Mouse (Mus musculus): ENCODE results near the gene Kcnma1.

Gene Kcnma1

GRCm38 (mm10) chr14:23517374-23517773 is 496.9 kb downstream of the Kcnma1 start:
- no peak for DNase-seq

- DNase-seq = no peak
Measured at GRCm38 (mm10) chr14:23509792-23510191, 504.5 kb downstream of the Kcnma1 start.

GRCm38 (mm10) chr14:23502236-23502790 is 512.0 kb downstream of the Kcnma1 start:
- DNase-seq = no peak

GRCm38 (mm10) chr14:23496801-23497200 is 517.5 kb downstream of the Kcnma1 start:
- no peak for DNase-seq

GRCm38 (mm10) chr14:23496236-23496740 is 518.0 kb downstream of the Kcnma1 start:
- no peak for DNase-seq

DNA sequence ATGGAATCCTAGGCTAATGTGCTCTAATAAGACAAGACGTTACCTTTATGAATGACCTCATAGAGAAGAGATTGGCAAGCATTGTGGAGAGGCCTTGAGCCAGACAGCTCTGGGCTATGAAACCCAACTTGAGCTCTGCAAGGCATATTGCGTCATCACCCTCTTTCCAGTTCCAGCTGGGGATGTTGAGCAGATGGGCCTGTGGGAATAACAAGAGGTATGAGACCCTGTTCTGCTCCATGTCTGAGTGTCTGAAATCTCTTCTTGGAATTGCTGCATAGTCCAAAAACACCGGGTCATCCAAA is 519.8 kb downstream of the Kcnma1 start:
- DNase-seq = no peak

DNA sequence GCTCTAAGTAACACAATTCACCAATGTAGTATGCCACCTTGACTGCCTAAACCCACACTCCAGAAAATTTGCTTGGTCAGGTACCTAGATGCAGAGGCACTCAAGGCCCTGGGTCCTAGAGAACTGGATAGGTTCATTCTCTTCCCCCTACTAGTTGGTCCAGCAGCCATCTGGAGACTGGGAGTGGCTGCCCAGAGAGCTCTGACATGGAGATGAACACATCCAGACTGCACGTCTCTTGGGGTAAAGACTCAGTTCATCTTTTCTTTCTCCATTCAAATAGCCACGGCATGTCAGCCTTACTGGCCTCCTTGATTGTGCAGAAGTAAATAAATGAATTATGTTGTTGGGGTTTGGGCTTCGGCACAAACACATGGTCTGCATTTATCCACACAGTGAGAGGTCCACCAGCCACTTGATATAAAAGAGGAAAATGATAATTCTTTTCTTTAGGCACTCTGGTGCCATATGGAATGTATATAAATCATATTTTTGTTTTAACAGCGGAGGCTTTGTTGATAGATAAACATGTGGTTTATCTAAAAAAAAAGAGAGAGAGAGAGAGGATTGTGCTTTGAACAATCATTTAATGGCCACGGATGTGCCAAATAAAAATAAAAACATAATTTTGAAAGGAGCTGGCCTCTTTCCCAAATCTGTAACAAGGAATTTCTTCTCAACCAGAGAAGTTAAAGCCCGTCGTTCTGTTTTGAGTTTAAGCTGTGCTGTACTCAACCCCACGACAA is 520.4 kb downstream of the Kcnma1 start:
- DNase-seq = no peak

GRCm38 (mm10) chr14:23492581-23493360 is 521.5 kb downstream of the Kcnma1 start:
- DNase-seq = no peak

DNA sequence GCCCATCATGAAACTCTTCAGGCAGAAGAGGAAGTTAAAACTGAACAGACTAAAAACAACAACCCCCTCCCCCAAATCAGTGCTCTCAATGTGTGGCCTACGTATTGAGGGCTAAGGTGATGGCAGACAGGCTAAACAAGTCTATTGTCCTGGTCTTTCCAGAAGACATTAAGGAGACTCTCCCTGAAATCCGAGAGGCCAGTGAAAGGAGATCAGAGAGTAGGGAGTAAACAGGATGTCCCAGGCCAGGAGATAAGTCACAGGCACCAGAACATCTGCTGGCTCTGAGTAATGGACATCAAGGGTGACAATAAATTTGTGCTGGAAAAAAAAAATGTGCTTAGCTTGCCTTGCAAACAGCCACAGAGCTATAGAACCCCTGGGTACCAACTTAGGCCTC is 522.9 kb downstream of the Kcnma1 start:
- DNase-seq = no peak

DNA sequence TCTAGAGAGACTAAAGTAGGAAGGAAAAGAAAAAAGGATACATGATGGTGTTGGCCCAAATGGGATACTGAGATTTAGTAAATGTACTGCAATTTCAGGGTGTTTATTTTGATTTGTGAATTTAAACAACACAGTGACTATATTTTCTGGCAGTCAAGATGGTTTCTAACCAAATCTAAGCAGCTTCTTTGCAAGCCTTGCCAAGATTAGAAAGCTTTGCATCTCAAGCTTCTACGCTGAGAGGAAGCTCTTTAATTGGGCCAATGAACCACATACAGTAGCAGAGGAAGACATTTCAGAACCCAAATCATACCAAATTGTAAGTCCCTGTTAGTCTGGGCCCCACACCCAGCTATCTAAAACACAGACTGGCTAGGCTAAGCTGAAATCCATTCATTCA is 527.6 kb downstream of the Kcnma1 start:
- DNase-seq = no peak

- no peak for DNase-seq
Measured at GRCm38 (mm10) chr14:23485802-23486500, 528.3 kb downstream of the Kcnma1 start.

- DNase-seq = no peak
Measured at GRCm38 (mm10) chr14:23475129-23475528, 539.2 kb downstream of the Kcnma1 start.

DNA sequence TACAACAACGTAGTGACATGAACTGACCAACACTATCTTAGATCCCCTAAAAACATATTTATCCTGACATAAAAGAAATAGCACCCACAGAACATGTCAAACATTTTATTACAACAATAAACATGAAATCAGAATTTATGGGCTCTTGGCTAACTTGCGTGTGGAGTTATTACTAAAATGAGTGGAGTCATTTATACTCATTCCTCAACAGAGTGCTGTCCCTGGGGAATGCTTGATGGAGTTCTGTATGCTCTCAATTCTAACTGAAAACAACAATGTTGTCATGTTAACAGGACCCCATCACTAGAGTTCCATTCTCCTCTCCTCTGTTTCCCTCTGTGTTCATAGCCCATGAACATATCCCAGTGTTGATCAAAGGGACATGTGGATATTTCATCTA is 544.2 kb downstream of the Kcnma1 start:
- no peak for DNase-seq

GRCm38 (mm10) chr14:23465135-23465534 is 549.2 kb downstream of the Kcnma1 start:
- DNase-seq = no peak

- no peak for DNase-seq
Measured at GRCm38 (mm10) chr14:23458560-23458959, 555.7 kb downstream of the Kcnma1 start.

DNA sequence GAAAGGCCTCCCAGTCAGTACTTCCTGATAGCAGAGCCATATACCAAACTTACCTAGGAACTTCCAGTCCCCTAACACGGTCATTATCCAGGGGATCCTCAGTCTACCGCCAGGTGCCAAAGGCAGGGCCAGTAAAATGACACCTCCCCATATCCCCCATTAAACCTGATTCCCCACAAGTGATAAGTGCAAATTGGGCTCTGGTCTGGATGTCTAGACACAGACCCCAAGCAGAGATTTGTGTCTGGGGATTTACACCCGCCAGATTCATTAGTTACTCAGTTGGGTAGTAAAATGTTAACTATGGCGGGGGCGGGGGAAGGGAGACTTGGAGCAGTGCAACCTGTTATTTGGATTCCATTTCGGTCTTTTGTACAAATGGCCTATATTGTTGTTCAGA is 562.6 kb downstream of the Kcnma1 start:
- DNase-seq = no peak

DNA sequence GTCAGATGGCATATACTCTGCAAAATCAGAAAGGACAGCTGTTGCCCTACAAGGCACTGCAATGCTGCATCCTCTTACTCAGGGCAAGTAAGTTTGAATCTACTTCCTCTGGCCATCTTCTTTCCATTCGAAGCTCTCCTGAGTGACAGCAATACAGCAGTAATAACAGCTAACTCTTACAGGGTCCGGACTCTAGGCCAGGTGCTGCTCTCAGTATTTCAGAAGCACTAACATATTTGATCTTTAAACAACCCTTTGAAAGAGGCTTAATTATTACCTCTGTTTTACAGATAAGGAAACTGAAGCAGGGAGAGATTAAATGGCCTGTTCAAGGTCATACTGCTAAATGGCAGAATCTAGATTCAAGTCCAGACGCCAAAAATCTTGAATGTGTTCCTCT is 576.8 kb downstream of the Kcnma1 start:
- DNase-seq = no peak

DNA sequence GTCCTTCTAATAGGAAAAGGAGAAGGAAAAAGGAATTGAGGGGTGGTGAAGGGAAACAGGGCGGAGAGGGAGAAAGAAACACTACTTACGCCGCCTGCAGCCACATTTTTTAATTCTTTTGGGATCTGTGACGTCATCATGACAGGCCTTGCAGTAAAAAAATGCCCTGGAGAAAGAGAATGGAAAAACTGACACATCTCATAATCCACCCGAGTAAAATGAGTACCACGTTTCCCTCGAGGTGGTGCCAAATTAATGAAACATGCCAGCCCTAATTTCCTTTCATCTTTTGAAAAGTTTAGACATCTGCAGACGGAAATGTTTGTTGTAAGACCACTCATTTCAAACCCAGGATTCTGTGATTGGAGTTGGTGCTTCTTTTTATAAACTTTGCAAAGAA is 578.4 kb downstream of the Kcnma1 start:
- DNase-seq = no peak

DNA sequence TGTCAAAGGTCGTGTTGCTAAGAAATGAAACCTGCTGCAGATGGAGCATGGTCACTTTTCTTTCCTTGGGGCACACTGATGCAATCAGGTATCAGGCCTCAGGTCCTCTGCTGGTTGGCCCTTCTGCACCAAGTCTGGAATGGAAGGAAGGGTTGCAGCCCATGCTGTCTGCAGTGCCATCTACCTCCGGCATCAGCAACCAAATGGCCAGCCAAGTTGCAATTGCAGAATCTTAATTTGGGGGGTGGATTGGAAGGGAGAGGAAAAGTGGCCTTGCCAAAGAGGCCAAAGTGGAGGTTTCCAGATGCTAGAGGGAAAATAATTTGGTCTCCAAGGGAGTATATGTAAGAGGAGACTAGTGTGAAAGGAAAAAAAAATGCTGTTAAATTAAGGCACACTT is 584.3 kb downstream of the Kcnma1 start:
- no peak for DNase-seq

GRCm38 (mm10) chr14:23429043-23429442 is 585.2 kb downstream of the Kcnma1 start:
- DNase-seq = peak; percentile 77

- DNase-seq = peak; percentile 12
Measured at GRCm38 (mm10) chr14:23422481-23423040, 591.7 kb downstream of the Kcnma1 start.

GRCm38 (mm10) chr14:23418955-23419354 is 595.3 kb downstream of the Kcnma1 start:
- no peak for DNase-seq

- DNase-seq = no peak
Measured at GRCm38 (mm10) chr14:23407051-23407450, 607.2 kb downstream of the Kcnma1 start.

Measured in embryo, embryonic 11 days (tissue).